Mouse (Mus musculus): ENCODE measurements at regions not wholly inside any gene's neighbourhood (a gene's known extent, or its start where the extent isn't known, plus 50 kb on each side); places are given as distances from the start of the nearest gene placed in this dataset.

GRCm38 (mm10) chr13:48734985-48735384, 72.2 kb downstream of the Barx1 start:
- ATAC-seq: no peak
- TF ChIP-seq CTCF (IDR thresholded peaks at IDR 0.05; ENCODE audit: low read depth): no peak
- H3K9me3 ChIP-seq (ENCODE audit: control insufficient read depth): no peaks in the 10 kb centered on the region
- WGBS: 34% methylated on average over 9 of the region's 9 CpGs
- no peak overlapping the region for H3K4me3 ChIP-seq (ENCODE audit: low read depth, low read length)
- no peak overlapping the region for H3K27ac ChIP-seq (ENCODE audit: low read depth, low read length)
- no peaks in the 10 kb centered on the region for H3K36me3 ChIP-seq (ENCODE audit: control insufficient read depth, insufficient read depth)
- peaks cover 17% of the 10 kb centered on the region for H3K27me3 ChIP-seq (replicated peaks; ENCODE audit: control insufficient read depth, insufficient read depth, low read length)
- H3K9ac ChIP-seq (ENCODE audit: low read depth, low read length): no peak overlapping the region
- peak overlapping the region; percentile 9; the same call in 1 of the 2 replicates for H3K4me2 ChIP-seq (replicated peaks; ENCODE audit: low read depth)
- 0 out of 2 replicates have a peak, but pooled peaks cover 6% of the 10 kb centered on the region for H3K4me1 ChIP-seq (replicated peaks; ENCODE audit: control insufficient read depth, insufficient read depth, low read length)

GRCm38 (mm10) chr13:48745566-48745965, 82.8 kb downstream of the Barx1 start:
- ATAC-seq: no peak
- Histone ChIP-seq H3K9ac (ENCODE audit: low read depth, low read length) (no peak overlapping the region), H3K9me3 (ENCODE audit: control insufficient read depth) (no peaks in the 10 kb centered on the region), H3K4me1 (replicated peaks; ENCODE audit: control insufficient read depth, insufficient read depth, low read length) (no peaks in the 10 kb centered on the region), H3K27ac (ENCODE audit: low read depth, low read length) (no peak overlapping the region), H3K4me3 (ENCODE audit: low read depth, low read length) (no peak overlapping the region), H3K36me3 (ENCODE audit: control insufficient read depth, insufficient read depth) (no peaks in the 10 kb centered on the region), H3K27me3 (replicated peaks; ENCODE audit: control insufficient read depth, insufficient read depth, low read length) (0 out of 2 replicates have a peak, but pooled peaks cover 13% of the 10 kb centered on the region), H3K4me2 (replicated peaks; ENCODE audit: low read depth) (no peak overlapping the region)
- no peak for TF ChIP-seq CTCF (IDR thresholded peaks at IDR 0.05; ENCODE audit: low read depth)
- 35% methylated on average over 5 of the region's 5 CpGs for WGBS

DNA sequence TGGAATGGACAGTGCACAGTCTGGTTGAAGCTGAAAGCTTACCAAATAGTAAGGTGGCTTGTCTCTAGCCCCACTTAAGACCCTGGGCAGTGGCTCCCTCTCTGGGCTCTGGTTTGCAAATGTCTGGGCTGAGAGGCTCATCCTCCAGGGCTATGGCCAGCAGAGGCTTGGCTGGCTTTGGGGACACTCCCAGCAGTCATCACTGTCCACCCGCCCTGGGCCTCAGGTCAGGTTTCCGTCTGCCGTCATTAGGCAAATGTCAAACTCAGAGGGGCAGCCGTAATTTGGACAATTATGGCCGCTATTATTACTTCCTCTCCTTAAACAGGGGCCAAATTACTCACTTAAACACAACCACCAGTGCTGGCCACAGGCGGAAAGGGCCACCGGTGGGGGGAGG, 83.5 kb downstream of the Barx1 start:
- no peaks in the 10 kb centered on the region for H3K4me1 ChIP-seq (replicated peaks; ENCODE audit: control insufficient read depth, insufficient read depth, low read length)
- WGBS: 49% methylated on average over 7 of the region's 7 CpGs
- no peak for ATAC-seq
- no peak overlapping the region for H3K9ac ChIP-seq (ENCODE audit: low read depth, low read length)
- no peaks in the 10 kb centered on the region for H3K9me3 ChIP-seq (ENCODE audit: control insufficient read depth)
- TF ChIP-seq CTCF (IDR thresholded peaks at IDR 0.05; ENCODE audit: low read depth): no peak
- H3K4me2 ChIP-seq (replicated peaks; ENCODE audit: low read depth): no peak overlapping the region
- H3K4me3 ChIP-seq (ENCODE audit: low read depth, low read length): no peak overlapping the region
- no peaks in the 10 kb centered on the region for H3K36me3 ChIP-seq (ENCODE audit: control insufficient read depth, insufficient read depth)
- 0 out of 2 replicates have a peak, but pooled peaks cover 13% of the 10 kb centered on the region for H3K27me3 ChIP-seq (replicated peaks; ENCODE audit: control insufficient read depth, insufficient read depth, low read length)
- H3K27ac ChIP-seq (ENCODE audit: low read depth, low read length): no peak overlapping the region

Data from intestine, postnatal 0 days (tissue).